Mouse (Mus musculus): Measurements from ENCODE around the gene Ada. TPM values are rescaled to one million over a fixed set of nuclear protein-coding genes. Genes with fewer than 3 reads are reported as not detected.

Gene Ada
- polyA plus RNA-seq, 1 experiment from 2014 or later, result 3.6 TPM

- no peaks in the 10 kb centered on the region for H3K4me1 ChIP-seq (replicated peaks)
- no peak overlapping the region for H3K4me2 ChIP-seq
These were observed 16.9 kb upstream of the Ada start for GRCm38 (mm10) chr2:163766890-163767289.

GRCm38 (mm10) chr2:163766261-163766660 is 16.2 kb upstream of the Ada start:
- Histone ChIP-seq H3K9me3 (replicated peaks) (no peaks in the 10 kb centered on the region), H3K36me3 (no peaks in the 10 kb centered on the region), H3K27ac (ENCODE audit: poor library complexity, severe bottlenecking) (no peak overlapping the region), H3K4me3 (no peak overlapping the region), H3K4me2 (no peak overlapping the region), H3K4me1 (replicated peaks) (no peaks in the 10 kb centered on the region), H3K9ac (no peak overlapping the region), H3K27me3 (replicated peaks) (peaks cover 17% of the 10 kb centered on the region)
- no peak for ATAC-seq (ENCODE audit: insufficient number of reproducible peaks, low FRiP score)

More at GRCm38 (mm10) chr2:163766890-163767289, 16.9 kb upstream of the Ada start:
- Histone ChIP-seq H3K27ac (ENCODE audit: poor library complexity, severe bottlenecking) (no peak overlapping the region), H3K27me3 (replicated peaks) (peaks cover 21% of the 10 kb centered on the region), H3K36me3 (no peaks in the 10 kb centered on the region), H3K9ac (no peak overlapping the region), H3K9me3 (replicated peaks) (no peaks in the 10 kb centered on the region), H3K4me3 (no peak overlapping the region)
- 53% methylated on average over 1 of the region's 1 CpGs for WGBS
- no peak for ATAC-seq (ENCODE audit: insufficient number of reproducible peaks, low FRiP score)

DNA sequence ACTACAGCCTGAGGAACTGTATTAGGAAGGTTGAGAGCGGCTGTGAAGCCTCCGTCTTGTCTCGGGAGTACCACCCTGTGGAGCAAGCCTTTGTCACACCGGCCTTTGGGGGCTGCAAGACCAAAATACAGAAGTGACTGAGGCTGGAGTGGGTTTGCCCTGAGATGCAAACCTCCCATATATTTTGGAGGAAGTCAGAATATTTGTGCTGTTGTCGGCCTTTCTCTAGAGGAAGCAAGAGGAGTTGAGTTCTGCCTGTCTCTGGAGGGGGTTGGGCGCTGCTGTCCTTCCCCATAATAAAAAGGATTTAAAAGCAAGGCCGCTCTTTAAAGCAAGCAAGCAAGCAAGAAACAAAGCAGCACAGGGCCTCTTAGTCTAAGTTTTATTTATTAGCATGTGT is 11.4 kb upstream of the Ada start:
- Histone ChIP-seq H3K27me3 (replicated peaks) (0 out of 2 replicates have a peak, but pooled peaks cover 4% of the 10 kb centered on the region), H3K27ac (ENCODE audit: poor library complexity, severe bottlenecking) (no peak overlapping the region), H3K4me2 (no peak overlapping the region), H3K36me3 (no peaks in the 10 kb centered on the region), H3K4me1 (replicated peaks) (no peaks in the 10 kb centered on the region), H3K4me3 (no peak overlapping the region), H3K9me3 (replicated peaks) (no peaks in the 10 kb centered on the region), H3K9ac (no peak overlapping the region)
- no peak for ATAC-seq (ENCODE audit: insufficient number of reproducible peaks, low FRiP score)
- 77% methylated on average over 7 of the region's 7 CpGs for WGBS

DNA sequence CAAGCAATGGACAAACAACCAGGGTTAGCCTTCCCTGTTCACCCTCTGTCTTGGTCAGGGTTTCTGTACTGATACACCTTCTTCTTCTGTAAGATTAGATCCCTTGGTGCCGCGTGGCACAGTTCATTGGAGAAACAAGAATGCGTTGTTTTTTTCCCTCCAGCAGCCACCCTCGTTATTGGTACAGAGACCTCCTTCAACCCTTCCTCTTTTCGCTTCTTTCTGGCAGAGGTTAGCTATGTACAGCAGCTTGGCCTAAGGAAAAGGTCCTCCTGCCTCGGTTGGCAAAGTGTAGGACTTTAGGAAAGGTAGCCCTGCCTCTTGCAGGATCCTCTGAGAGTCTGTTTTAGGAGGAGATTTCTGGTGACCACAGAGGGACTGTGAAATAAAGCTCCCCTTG is 10.6 kb upstream of the Ada start:
- no peak overlapping the region for H3K9ac ChIP-seq
- no peak overlapping the region for H3K27ac ChIP-seq (ENCODE audit: poor library complexity, severe bottlenecking)
- no peak for ATAC-seq (ENCODE audit: insufficient number of reproducible peaks, low FRiP score)
- no peak overlapping the region for H3K4me3 ChIP-seq
- no peak overlapping the region for H3K4me2 ChIP-seq
- 0 out of 2 replicates have a peak, but pooled peaks cover 4% of the 10 kb centered on the region for H3K27me3 ChIP-seq (replicated peaks)
- H3K9me3 ChIP-seq (replicated peaks), result no peaks in the 10 kb centered on the region
- no peaks in the 10 kb centered on the region for H3K4me1 ChIP-seq (replicated peaks)
- no peaks in the 10 kb centered on the region for H3K36me3 ChIP-seq
- 78% methylated on average over 6 of the region's 6 CpGs for WGBS

- no peak for ATAC-seq (ENCODE audit: insufficient number of reproducible peaks, low FRiP score)
- WGBS, result 55% methylated on average over 2 of the region's 2 CpGs
- Histone ChIP-seq H3K36me3 (no peaks in the 10 kb centered on the region), H3K9me3 (replicated peaks) (no peaks in the 10 kb centered on the region), H3K4me1 (replicated peaks) (no peaks in the 10 kb centered on the region), H3K27ac (ENCODE audit: poor library complexity, severe bottlenecking) (no peak overlapping the region), H3K4me3 (no peak overlapping the region), H3K4me2 (no peak overlapping the region), H3K27me3 (replicated peaks) (0 out of 2 replicates have a peak, but pooled peaks cover 2% of the 10 kb centered on the region), H3K9ac (no peak overlapping the region)
These were observed 8.1 kb upstream of the Ada start for GRCm38 (mm10) chr2:163758146-163758545.

DNA sequence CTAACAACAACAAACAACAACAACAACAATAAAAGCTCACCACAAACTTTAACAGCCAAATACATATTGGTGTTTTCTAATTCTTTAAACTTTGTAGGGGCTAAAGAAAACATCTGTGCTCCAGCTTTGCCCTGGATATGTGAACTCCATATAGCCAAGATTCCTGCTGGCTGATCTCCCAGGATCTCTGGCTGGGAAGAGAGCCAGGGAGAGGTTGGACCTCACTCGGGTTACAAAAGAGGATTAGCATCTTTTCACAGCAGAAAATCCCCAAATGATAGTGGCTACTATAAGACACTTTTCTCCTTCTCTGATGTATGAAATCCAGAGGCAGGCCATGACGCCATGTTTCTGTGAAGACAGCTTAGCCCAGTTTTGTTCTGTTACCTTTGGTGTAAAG is 6.7 kb upstream of the Ada start:
- no peak for ATAC-seq (ENCODE audit: insufficient number of reproducible peaks, low FRiP score)
- Histone ChIP-seq H3K4me1 (replicated peaks) (peaks cover 6% of the 10 kb centered on the region; the same call in 1 of the 2 replicates), H3K9ac (no peak overlapping the region), H3K36me3 (no peaks in the 10 kb centered on the region), H3K9me3 (replicated peaks) (no peaks in the 10 kb centered on the region), H3K4me2 (no peak overlapping the region), H3K4me3 (no peak overlapping the region), H3K27me3 (replicated peaks) (0 out of 2 replicates have a peak, but pooled peaks cover 13% of the 10 kb centered on the region), H3K27ac (ENCODE audit: poor library complexity, severe bottlenecking) (no peak overlapping the region)
- 44% methylated on average over 2 of the region's 2 CpGs for WGBS

- Histone ChIP-seq H3K9me3 (replicated peaks) (no peaks in the 10 kb centered on the region), H3K4me3 (no peak overlapping the region), H3K9ac (no peak overlapping the region), H3K4me2 (no peak overlapping the region), H3K27me3 (replicated peaks) (peaks cover 21% of the 10 kb centered on the region), H3K4me1 (replicated peaks) (peaks cover 18% of the 10 kb centered on the region), H3K36me3 (no peaks in the 10 kb centered on the region), H3K27ac (ENCODE audit: poor library complexity, severe bottlenecking) (no peak overlapping the region)
- 77% methylated on average over 5 of the region's 5 CpGs for WGBS
- ATAC-seq (ENCODE audit: insufficient number of reproducible peaks, low FRiP score), result no peak
These were observed 4.2 kb upstream of the Ada start for GRCm38 (mm10) chr2:163754228-163754627.

GRCm38 (mm10) chr2:163744801-163745570 is 5.1 kb downstream of the Ada start:
- H3K9ac ChIP-seq, result no peak overlapping the region
- no peak for ATAC-seq (ENCODE audit: insufficient number of reproducible peaks, low FRiP score)
- no peaks in the 10 kb centered on the region for H3K36me3 ChIP-seq
- H3K4me3 ChIP-seq, result no peak overlapping the region
- no peak overlapping the region for H3K4me2 ChIP-seq
- H3K27ac ChIP-seq (ENCODE audit: poor library complexity, severe bottlenecking), result no peak overlapping the region
- WGBS, result 78% methylated on average over 10 of the region's 10 CpGs
- H3K27me3 ChIP-seq (replicated peaks), result peaks cover 30% of the 10 kb centered on the region
- H3K4me1 ChIP-seq (replicated peaks), result peaks cover 22% of the 10 kb centered on the region
- H3K9me3 ChIP-seq (replicated peaks), result no peaks in the 10 kb centered on the region

DNA sequence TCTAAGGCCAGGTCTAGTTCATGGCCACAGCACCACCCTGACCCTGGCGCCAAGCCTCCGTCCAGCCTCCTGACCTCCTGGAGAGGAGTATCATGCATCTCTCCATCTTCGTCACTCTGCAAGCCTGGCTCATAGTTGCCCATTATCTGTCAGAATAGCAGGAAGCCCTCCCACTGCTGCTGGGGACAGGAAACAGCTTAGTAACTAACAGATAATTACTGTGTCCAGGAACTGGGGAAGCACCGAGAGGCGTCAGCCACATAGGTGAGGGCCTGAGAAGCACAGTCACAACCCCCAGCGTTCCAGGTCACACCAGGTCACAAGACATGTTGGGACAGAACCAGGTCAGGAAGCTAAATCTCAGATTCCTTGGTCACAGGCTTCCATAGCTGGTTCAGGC is 6.7 kb downstream of the Ada start:
- Histone ChIP-seq H3K4me1 (replicated peaks) (peaks cover 16% of the 10 kb centered on the region), H3K4me2 (no peak overlapping the region), H3K9me3 (replicated peaks) (no peaks in the 10 kb centered on the region), H3K4me3 (no peak overlapping the region), H3K27me3 (replicated peaks) (peaks cover 21% of the 10 kb centered on the region), H3K27ac (ENCODE audit: poor library complexity, severe bottlenecking) (no peak overlapping the region), H3K36me3 (no peaks in the 10 kb centered on the region), H3K9ac (no peak overlapping the region)
- WGBS, result 45% methylated on average over 6 of the region's 6 CpGs
- no peak; the same call in 1 of the 2 replicates for ATAC-seq (ENCODE audit: insufficient number of reproducible peaks, low FRiP score)

GRCm38 (mm10) chr2:163742656-163743055 is 7.4 kb downstream of the Ada start:
- no peak overlapping the region for H3K4me3 ChIP-seq
- H3K4me1 ChIP-seq (replicated peaks), result peaks cover 16% of the 10 kb centered on the region
- 71% methylated on average over 5 of the region's 5 CpGs for WGBS
- no peak overlapping the region for H3K9ac ChIP-seq
- H3K27me3 ChIP-seq (replicated peaks), result peaks cover 14% of the 10 kb centered on the region
- ATAC-seq (ENCODE audit: insufficient number of reproducible peaks, low FRiP score), result no peak
- H3K27ac ChIP-seq (ENCODE audit: poor library complexity, severe bottlenecking), result no peak overlapping the region
- H3K9me3 ChIP-seq (replicated peaks), result no peaks in the 10 kb centered on the region
- no peak overlapping the region for H3K4me2 ChIP-seq
- no peaks in the 10 kb centered on the region for H3K36me3 ChIP-seq

GRCm38 (mm10) chr2:163735980-163736379 is 14.1 kb downstream of the Ada start:
- no peaks in the 10 kb centered on the region for H3K9me3 ChIP-seq (replicated peaks)
- 39% methylated on average over 6 of the region's 6 CpGs for WGBS
- H3K36me3 ChIP-seq, result peaks cover 16% of the 10 kb centered on the region
- peak overlapping the region; percentile 21; the same call in 1 of the 2 replicates for H3K27ac ChIP-seq (ENCODE audit: poor library complexity, severe bottlenecking)
- H3K9ac ChIP-seq, result no peak overlapping the region
- no peak overlapping the region for H3K4me3 ChIP-seq
- peaks cover 29% of the 10 kb centered on the region for H3K4me1 ChIP-seq (replicated peaks)
- peak; percentile 77 for ATAC-seq (ENCODE audit: insufficient number of reproducible peaks, low FRiP score)
- H3K4me2 ChIP-seq, result no peak overlapping the region
- no peaks in the 10 kb centered on the region for H3K27me3 ChIP-seq (replicated peaks)

GRCm38 (mm10) chr2:163735163-163735562 is 14.9 kb downstream of the Ada start:
- 84% methylated on average over 9 of the region's 9 CpGs for WGBS
- H3K9ac ChIP-seq, result no peak overlapping the region
- no peak for ATAC-seq (ENCODE audit: insufficient number of reproducible peaks, low FRiP score)
- H3K27me3 ChIP-seq (replicated peaks), result no peaks in the 10 kb centered on the region
- no peak overlapping the region for H3K4me3 ChIP-seq
- peaks cover 29% of the 10 kb centered on the region for H3K4me1 ChIP-seq (replicated peaks)
- H3K27ac ChIP-seq (ENCODE audit: poor library complexity, severe bottlenecking), result no peak overlapping the region
- H3K9me3 ChIP-seq (replicated peaks), result no peaks in the 10 kb centered on the region
- H3K4me2 ChIP-seq, result no peak overlapping the region
- peaks cover 25% of the 10 kb centered on the region for H3K36me3 ChIP-seq
